Mouse (Mus musculus) liver, adult 2 months (tissue): Measurements from ENCODE around the gene Polr3h.

Source experiments
- CTCF ChIP-seq: fragments of 200-500 bp; IDR thresholded peaks from 2 replicates; pipeline ENCODE4 v1.5.1; 2011; ENCODE audit warnings: low read depth, low read length, control low read depth
- POLR2A ChIP-seq: fragments of 200-500 bp; IDR thresholded peaks from 2 replicates; pipeline ENCODE4 v1.6.1; 2011; ENCODE audit warnings: low read length, control low read depth; ENCODE audit not compliant: insufficient read depth; ENCODE audit errors: extremely low read depth

GRCm38 (mm10) chr15:81964262-81964661 is 38.2 kb upstream of the Polr3h start:
- TF ChIP-seq POLR2A (no peak), CTCF (no peak)
